Mouse (Mus musculus) limb, embryonic 14.5 days (tissue): ENCODE measurements around the gene Otop2. TPM values are rescaled to one million over a fixed set of nuclear protein-coding genes. Genes with fewer than 3 reads are reported as not detected.

Source experiments
- ATAC-seq: fragments of 200-750 bp; cut with Nextera tagmentation; 2 replicates; pipeline ENCODE4 v1.8.0; 2017; ENCODE audit warnings: low read depth, moderate number of reproducible peaks, moderate TSS enrichment; ENCODE audit not compliant: low FRiP score
- DNase-seq: peaks from one replicate; pipeline ENCODE4 v3.0.0-alpha.2; 2015; ENCODE audit warnings: low spot score
- H3K27ac ChIP-seq: fragments of 300-500 bp; sonication (generic); replicated peaks from 2 replicates; pipeline ENCODE4 v1.5.1; 2014; ENCODE audit warnings: low read depth, mild to moderate bottlenecking, low read length, moderate library complexity, mixed read lengths
- H3K27me3 ChIP-seq: fragments of 300-500 bp; sonication (generic); 2 replicates; pipeline ENCODE4 v1.6.1; 2014; ENCODE audit warnings: low read length, mixed read lengths; ENCODE audit not compliant: control insufficient read depth, insufficient read depth
- H3K36me3 ChIP-seq: fragments of 300-500 bp; sonication (generic); 2 replicates; pipeline ENCODE4 v1.6.1; 2014; ENCODE audit warnings: mild to moderate bottlenecking, low read length, moderate library complexity, mixed read lengths; ENCODE audit not compliant: control insufficient read depth, insufficient read depth
- H3K4me1 ChIP-seq: fragments of 300-500 bp; sonication (generic); 2 replicates; pipeline ENCODE4 v1.6.1; 2014; ENCODE audit warnings: antibody characterized with exemption, low read length, mixed read lengths; ENCODE audit not compliant: control insufficient read depth, insufficient read depth
- H3K4me2 ChIP-seq: fragments of 300-500 bp; sonication (generic); replicated peaks from 2 replicates; pipeline ENCODE4 v1.6.1; 2014; ENCODE audit warnings: low read depth, mild to moderate bottlenecking, low read length, moderate library complexity; ENCODE audit not compliant: severe bottlenecking
- H3K4me3 ChIP-seq: fragments of 300-500 bp; sonication (generic); replicated peaks from 2 replicates; pipeline ENCODE4 v1.5.1; 2014; ENCODE audit warnings: low read length
- H3K9ac ChIP-seq: fragments of 300-500 bp; sonication (generic); 2 replicates; pipeline ENCODE4 v1.6.1; 2014; ENCODE audit warnings: mild to moderate bottlenecking, low read depth, low read length, moderate library complexity; ENCODE audit not compliant: severe bottlenecking
- H3K9me3 ChIP-seq: fragments of 300-500 bp; sonication (generic); 2 replicates; pipeline ENCODE4 v1.6.1; 2016; ENCODE audit warnings: low read length; ENCODE audit not compliant: control insufficient read depth
- POLR2A ChIP-seq: fragments of 200-500 bp; IDR thresholded peaks from 2 replicates; pipeline ENCODE4 v1.8.0; 2012; ENCODE audit warnings: inconsistent platforms, mild to moderate bottlenecking, moderate library complexity, borderline replicate concordance; ENCODE audit not compliant: insufficient read depth, insufficient read length; ENCODE audit errors: extremely low read depth
- WGBS: fragments of 180-500 bp; shearing (Covaris S2); extraction: QIAGEN DNeasy Blood & Tissue Kit; methylation state at CpG from one replicate; pipeline ENCODE4 v1.1.7; 2014; 5-methylcytosine and 5-hydroxymethylcytosine counted together
- polyA plus RNA-seq, 2 experiments: library from polyadenylated mRNA; depleted of rRNA in 1 of 2; stranded (reverse) in 1 of 2; unstranded in 1 of 2; fragments of >200 nt; fragmentation: Nextera tagmentation in 1 of 2; extraction: Ambion mirVana in 1 of 2; gene quantifications; 2 replicates each; pipeline versions ENCODE4 v1.2.1 to v1.2.3; 2012 to 2014

Gene Otop2
- polyA plus RNA-seq, 2 experiments = 0.19 to 0.29 TPM

GRCm38 (mm10) chr11:115276780-115277603 is 30.0 kb upstream of the Otop2 start, which contains the start of gene Fdxr:
Fdxr (minus strand) TSS chr11:115277050.
- peaks cover 1% of the 10 kb centered on the region; the same call in 1 of the 2 replicates for H3K36me3 ChIP-seq
- no peaks in the 10 kb centered on the region for H3K9me3 ChIP-seq
- peak within 1 kb of the TSS; percentile 59 for H3K4me3 ChIP-seq
- H3K27ac ChIP-seq = peak within 1 kb of the TSS; percentile 75
- DNase-seq (peak; percentile 100), ATAC-seq (peak; percentile 96)
- 1% methylated on average over 42 of the region's 42 CpGs for WGBS
- TF ChIP-seq POLR2A = peak; percentile 87; the same call in 1 of the 2 replicates
- peak within 1 kb of the TSS; percentile 85 for H3K4me2 ChIP-seq
- no peaks in the 10 kb centered on the region for H3K27me3 ChIP-seq
- peaks cover 14% of the 10 kb centered on the region for H3K4me1 ChIP-seq
- H3K9ac ChIP-seq = peak within 1 kb of the TSS; percentile 70

- DNase-seq (no peak), ATAC-seq (no peak)
- TF ChIP-seq POLR2A = no peak
- 17% methylated on average over 7 of the region's 7 CpGs for WGBS
- peak overlapping the region; percentile 60 for H3K9ac ChIP-seq
- peak overlapping the region; percentile 75 for H3K27ac ChIP-seq
- peak overlapping the region; percentile 59 for H3K4me3 ChIP-seq
- peaks cover 14% of the 10 kb centered on the region for H3K4me1 ChIP-seq
- no peaks in the 10 kb centered on the region for H3K27me3 ChIP-seq
- H3K9me3 ChIP-seq = no peaks in the 10 kb centered on the region
- H3K36me3 ChIP-seq = no peaks in the 10 kb centered on the region
- H3K4me2 ChIP-seq = peak overlapping the region; percentile 62
Measured at GRCm38 (mm10) chr11:115277604-115277975, 29.4 kb upstream of the Otop2 start.

- Histone ChIP-seq H3K9ac (no peak overlapping the region), H3K27me3 (no peaks in the 10 kb centered on the region), H3K27ac (no peak overlapping the region), H3K4me2 (peak overlapping the region; percentile 62; the same call in 1 of the 2 replicates), H3K4me1 (peaks cover 14% of the 10 kb centered on the region), H3K4me3 (no peak overlapping the region), H3K9me3 (no peaks in the 10 kb centered on the region), H3K36me3 (no peaks in the 10 kb centered on the region)
- ATAC-seq (no peak), DNase-seq (no peak)
- 75% methylated on average over 6 of the region's 6 CpGs for WGBS
- TF ChIP-seq POLR2A = no peak
Measured at GRCm38 (mm10) chr11:115278176-115278575, 28.8 kb upstream of the Otop2 start.

GRCm38 (mm10) chr11:115279726-115280125 is 27.2 kb upstream of the Otop2 start:
- H3K36me3 ChIP-seq = no peaks in the 10 kb centered on the region
- 60% methylated on average over 1 of the region's 1 CpGs for WGBS

GRCm38 (mm10) chr11:115282295-115282694 is 24.7 kb upstream of the Otop2 start:
- H3K4me1 ChIP-seq = peaks cover 5% of the 10 kb centered on the region
- DNase-seq (no peak), ATAC-seq (no peak)
- no peak overlapping the region for H3K4me2 ChIP-seq
- TF ChIP-seq POLR2A = no peak
- H3K9ac ChIP-seq = no peak overlapping the region
- H3K4me3 ChIP-seq = no peak overlapping the region
- 70% methylated on average over 8 of the region's 8 CpGs for WGBS
- no peaks in the 10 kb centered on the region for H3K27me3 ChIP-seq
- no peaks in the 10 kb centered on the region for H3K36me3 ChIP-seq
- H3K27ac ChIP-seq = no peak overlapping the region
- H3K9me3 ChIP-seq = no peaks in the 10 kb centered on the region

More at GRCm38 (mm10) chr11:115279726-115280125, 27.2 kb upstream of the Otop2 start:
- H3K9ac ChIP-seq = no peak overlapping the region
- DNase-seq (no peak), ATAC-seq (no peak)
- no peak for TF ChIP-seq POLR2A
- H3K27me3 ChIP-seq = no peaks in the 10 kb centered on the region
- H3K4me2 ChIP-seq = no peak overlapping the region
- no peak overlapping the region for H3K4me3 ChIP-seq
- no peaks in the 10 kb centered on the region for H3K9me3 ChIP-seq
- no peak overlapping the region for H3K27ac ChIP-seq
- H3K4me1 ChIP-seq = peaks cover 14% of the 10 kb centered on the region
